Mouse (Mus musculus) hindbrain, embryonic 10.5 days (tissue): ENCODE results near the gene Gm28372. TPM values are rescaled to one million over a fixed set of nuclear protein-coding genes. Genes with fewer than 3 reads are reported as not detected.

Source experiments
- DNase-seq: peaks from one replicate; pipeline ENCODE4 v3.0.0-alpha.2; 2017; ENCODE audit warnings: low spot score
- H3K27ac ChIP-seq: fragments of 300-500 bp; sonication (generic); 2 replicates; pipeline ENCODE4 v1.5.1; 2016; ENCODE audit warnings: mild to moderate bottlenecking, moderate library complexity
- H3K27me3 ChIP-seq: fragments of 300-500 bp; sonication (generic); 2 replicates; pipeline ENCODE4 v1.6.1; 2016; ENCODE audit warnings: mild to moderate bottlenecking; ENCODE audit not compliant: poor library complexity, insufficient read depth, severe bottlenecking
- H3K36me3 ChIP-seq: fragments of 300-500 bp; sonication (generic); 2 replicates; pipeline ENCODE4 v1.6.1; 2016; ENCODE audit warnings: mild to moderate bottlenecking, moderate library complexity
- H3K4me1 ChIP-seq: fragments of 300-500 bp; sonication (generic); replicated peaks from 2 replicates; pipeline ENCODE4 v1.6.1; 2016; ENCODE audit warnings: mild to moderate bottlenecking
- H3K4me3 ChIP-seq: fragments of 300-500 bp; sonication (generic); 2 replicates; pipeline ENCODE4 v1.5.1; 2016; ENCODE audit warnings: mild to moderate bottlenecking, moderate library complexity
- H3K9me3 ChIP-seq: fragments of 300-500 bp; sonication (generic); 2 replicates; pipeline ENCODE4 v1.6.1; 2016; ENCODE audit warnings: mild to moderate bottlenecking, moderate library complexity
- WGBS: fragments of 180-500 bp; shearing (Covaris S2); methylation state at CpG from one replicate; pipeline ENCODE4 v1.1.7; 2016; 5-methylcytosine and 5-hydroxymethylcytosine counted together
- polyA plus RNA-seq: library from polyadenylated mRNA; unstranded; fragments of >200 nt; fragmentation: Nextera tagmentation; extraction: Ambion mirVana; gene quantifications from 2 replicates; pipeline ENCODE4 v1.2.1, GENCODE M21; 2016

Gm28372 gene
- polyA plus RNA-seq, 1 experiment from 2014 or later: not detected

DNA sequence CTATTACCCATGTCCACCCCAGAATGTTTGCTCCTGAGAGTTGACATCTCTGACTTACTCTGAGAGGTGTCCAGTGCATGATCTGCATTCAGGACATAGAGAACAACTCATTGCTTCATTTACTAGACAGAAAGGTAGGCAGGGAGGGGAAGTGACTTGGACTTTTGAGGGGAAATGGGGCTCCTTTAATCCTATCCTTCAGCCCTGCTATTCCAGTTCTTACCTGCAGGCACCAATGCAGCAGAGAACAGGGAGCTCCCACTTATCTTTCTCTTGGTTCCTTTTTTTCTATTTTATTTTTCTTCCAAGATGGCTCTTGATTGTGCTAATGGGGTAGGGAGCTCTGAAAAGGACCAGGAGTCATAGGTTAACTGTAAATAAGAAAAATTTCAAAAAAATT lies 43.4 kb downstream of the Gm28372 start:
- no peak for DNase-seq
- Histone ChIP-seq H3K4me1 (peaks cover 38% of the 10 kb centered on the region), H3K27me3 (peaks cover 26% of the 10 kb centered on the region), H3K4me3 (no peak overlapping the region), H3K9me3 (no peaks in the 10 kb centered on the region), H3K27ac (no peak overlapping the region), H3K36me3 (peaks cover 29% of the 10 kb centered on the region)

DNA sequence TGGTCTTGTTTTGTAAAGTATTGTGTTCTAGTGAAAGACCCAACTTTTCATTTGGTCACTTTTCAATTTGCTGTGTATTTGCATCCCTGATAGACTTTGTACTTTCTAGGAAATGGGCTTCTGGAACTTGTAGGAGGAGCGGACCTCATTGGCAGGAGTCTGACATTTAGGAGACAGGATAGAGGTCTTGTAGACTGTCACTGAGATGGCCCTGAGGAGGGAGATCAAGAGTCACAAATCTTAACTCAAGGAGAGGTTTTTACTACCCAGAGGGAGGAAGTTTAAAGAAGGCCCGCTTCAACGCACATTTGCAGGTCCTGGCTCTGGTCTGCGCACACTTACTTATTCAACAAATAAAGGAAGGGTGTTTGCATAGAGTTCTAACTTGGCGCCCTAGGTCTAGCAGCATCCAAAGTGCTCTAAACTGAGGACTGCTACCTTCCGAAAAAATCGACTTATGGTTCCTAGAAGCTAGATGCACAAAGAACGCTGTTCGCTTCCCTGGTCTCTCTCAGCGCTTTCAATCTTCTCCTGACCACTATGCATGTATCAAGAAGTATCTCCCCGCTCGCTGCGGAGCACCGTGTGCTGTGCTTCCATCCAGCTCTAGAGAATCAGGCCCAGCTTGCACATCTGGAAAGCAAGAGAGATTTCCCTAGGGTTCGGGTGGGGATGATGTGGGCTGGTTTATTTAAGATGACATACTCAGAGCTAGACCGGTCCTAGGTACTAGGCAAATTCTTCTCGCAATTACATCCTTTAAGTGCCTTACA lies 44.2 kb downstream of the Gm28372 start:
- Histone ChIP-seq H3K36me3 (peaks cover 21% of the 10 kb centered on the region), H3K4me1 (peaks cover 38% of the 10 kb centered on the region), H3K4me3 (peak overlapping the region; percentile 94), H3K9me3 (no peaks in the 10 kb centered on the region), H3K27me3 (peaks cover 26% of the 10 kb centered on the region), H3K27ac (peak overlapping the region; percentile 94; the same call in 1 of the 2 replicates)
- peak; percentile 35 for DNase-seq
- 8% methylated on average over 17 of the region's 17 CpGs for WGBS

DNA sequence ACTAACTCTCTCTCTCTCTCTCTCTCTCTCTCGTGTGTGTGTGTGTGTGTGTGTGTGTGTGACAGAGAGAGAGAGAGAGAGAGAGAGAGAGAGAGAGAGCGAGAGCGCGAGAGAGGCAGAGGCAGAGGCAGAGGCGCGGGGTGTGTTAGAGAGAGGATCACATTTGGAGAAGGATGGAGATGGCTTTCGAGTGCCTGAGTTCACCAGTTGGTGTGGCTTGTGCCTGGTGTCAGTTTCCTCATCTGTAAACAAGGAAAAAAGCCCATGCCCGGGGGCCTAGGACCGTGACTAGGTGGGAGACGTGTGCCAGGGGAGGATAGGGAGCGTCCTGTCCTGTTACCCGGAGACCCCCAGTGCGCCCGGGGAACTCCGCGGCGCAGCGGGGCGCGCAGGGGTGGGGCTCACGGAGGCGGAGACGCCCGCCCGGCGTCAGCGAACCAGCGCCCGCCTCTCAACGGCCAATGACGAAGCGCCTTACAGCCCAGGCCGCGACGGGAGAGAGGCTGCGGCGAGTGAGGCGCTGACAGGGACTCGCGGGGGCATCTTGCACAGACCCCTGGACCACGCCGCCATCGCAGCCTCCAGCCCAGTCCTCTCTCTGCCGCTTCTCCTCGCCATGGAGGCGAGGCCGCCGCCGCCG lies 44.9 kb downstream of the Gm28372 start, which contains the start of gene Ptpra:
Ptpra (plus strand) TSS at position 485 of the 640 bp plus-strand sequence.
- H3K36me3 ChIP-seq: peaks cover 14% of the 10 kb centered on the region
- no peaks in the 10 kb centered on the region for H3K9me3 ChIP-seq
- peaks cover 38% of the 10 kb centered on the region for H3K4me1 ChIP-seq
- peak within 1 kb of the TSS; percentile 94 for H3K27ac ChIP-seq
- under 1% methylated on average over 50 of the region's 50 CpGs for WGBS
- peaks cover 26% of the 10 kb centered on the region for H3K27me3 ChIP-seq
- H3K4me3 ChIP-seq: peak within 1 kb of the TSS; percentile 94
- peak; percentile 93 for DNase-seq

- H3K27me3 ChIP-seq: peaks cover 26% of the 10 kb centered on the region
- H3K27ac ChIP-seq: peak overlapping the region; percentile 94
- H3K4me3 ChIP-seq: peak overlapping the region; percentile 94
- no peak for DNase-seq
- H3K36me3 ChIP-seq: peaks cover 9% of the 10 kb centered on the region; the same call in 1 of the 2 replicates
- H3K9me3 ChIP-seq: no peaks in the 10 kb centered on the region
- peaks cover 38% of the 10 kb centered on the region for H3K4me1 ChIP-seq
- under 1% methylated on average over 47 of the region's 47 CpGs for WGBS
Measured at GRCm38 (mm10) chr2:130450434-130450796, 45.4 kb downstream of the Gm28372 start.

DNA sequence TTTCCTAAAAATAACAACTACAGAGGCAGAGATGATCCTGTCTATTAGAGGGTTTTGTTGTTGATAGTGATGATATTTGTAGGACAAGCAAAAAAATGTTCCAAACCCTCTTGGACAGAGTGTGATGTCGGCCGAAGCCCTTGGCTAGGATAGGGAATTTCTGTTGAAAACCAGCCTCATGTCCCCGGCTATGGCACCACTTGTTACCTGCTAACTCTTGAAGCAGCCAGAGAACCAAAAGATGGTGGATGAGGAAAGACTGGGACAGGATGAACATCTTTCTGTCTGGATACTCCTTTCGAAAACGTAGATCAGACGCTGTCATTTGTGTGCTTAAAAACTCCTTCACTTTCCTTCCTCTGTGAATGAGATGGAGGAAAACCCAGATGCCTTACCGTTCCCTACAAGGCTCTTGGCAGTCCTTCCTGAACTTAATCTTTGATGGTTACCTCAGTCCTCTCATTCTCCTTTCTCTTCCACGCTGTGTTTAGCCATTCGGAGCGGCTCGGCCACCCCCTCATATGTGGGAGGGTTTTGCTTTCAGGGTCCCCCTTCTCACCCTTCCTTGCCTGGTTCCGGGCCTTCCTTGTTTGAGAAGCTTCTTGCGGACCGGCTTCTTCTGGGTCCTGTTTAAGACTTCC lies 46.2 kb downstream of the Gm28372 start:
- H3K27me3 ChIP-seq: peaks cover 26% of the 10 kb centered on the region
- H3K9me3 ChIP-seq: no peaks in the 10 kb centered on the region
- 74% methylated on average over 14 of the region's 14 CpGs for WGBS
- 0 out of 2 replicates have a peak, but pooled peaks cover 3% of the 10 kb centered on the region for H3K36me3 ChIP-seq
- H3K4me1 ChIP-seq: peaks cover 41% of the 10 kb centered on the region
- H3K27ac ChIP-seq: peak overlapping the region; percentile 94; the same call in 1 of the 2 replicates
- no peak for DNase-seq
- peak overlapping the region; percentile 94 for H3K4me3 ChIP-seq

GRCm38 (mm10) chr2:130451727-130452090 lies 46.7 kb downstream of the Gm28372 start:
- Histone ChIP-seq H3K27ac (no peak overlapping the region), H3K4me1 (peaks cover 41% of the 10 kb centered on the region), H3K27me3 (peaks cover 26% of the 10 kb centered on the region), H3K4me3 (peak overlapping the region; percentile 94), H3K9me3 (no peaks in the 10 kb centered on the region), H3K36me3 (0 out of 2 replicates have a peak, but pooled peaks cover 3% of the 10 kb centered on the region)
- WGBS: 86% methylated on average over 3 of the region's 3 CpGs
- no peak for DNase-seq

DNA sequence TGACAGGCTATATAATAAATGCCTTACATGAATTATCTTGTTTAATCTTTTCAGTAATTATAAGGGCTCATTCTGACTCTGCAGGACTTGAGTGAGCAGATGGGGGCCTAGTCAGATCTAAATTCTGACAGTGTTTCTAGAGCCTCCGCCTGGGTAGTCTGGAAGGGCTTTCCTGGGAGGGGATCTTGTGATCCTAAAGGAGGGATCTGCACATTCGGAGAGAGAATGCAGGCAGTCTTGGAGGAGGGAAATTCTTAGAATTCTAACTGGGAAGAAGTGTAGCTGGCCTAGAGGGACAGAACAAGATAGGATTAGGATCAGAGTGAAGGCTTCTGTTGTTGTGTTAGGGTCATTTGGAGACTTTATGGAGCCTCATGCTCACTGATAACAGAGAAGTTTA lies 47.2 kb downstream of the Gm28372 start:
- Histone ChIP-seq H3K27me3 (peaks cover 21% of the 10 kb centered on the region), H3K4me1 (peaks cover 41% of the 10 kb centered on the region), H3K27ac (no peak overlapping the region), H3K9me3 (no peaks in the 10 kb centered on the region), H3K4me3 (no peak overlapping the region), H3K36me3 (0 out of 2 replicates have a peak, but pooled peaks cover 3% of the 10 kb centered on the region)
- 72% methylated on average over 2 of the region's 2 CpGs for WGBS
- DNase-seq: no peak

- DNase-seq: no peak
- 80% methylated on average over 6 of the region's 6 CpGs for WGBS
- Histone ChIP-seq H3K27ac (no peak overlapping the region), H3K27me3 (peaks cover 11% of the 10 kb centered on the region), H3K9me3 (no peaks in the 10 kb centered on the region), H3K4me3 (no peak overlapping the region), H3K4me1 (peaks cover 41% of the 10 kb centered on the region), H3K36me3 (0 out of 2 replicates have a peak, but pooled peaks cover 3% of the 10 kb centered on the region)
Measured at GRCm38 (mm10) chr2:130453421-130453820, 48.4 kb downstream of the Gm28372 start.

DNA sequence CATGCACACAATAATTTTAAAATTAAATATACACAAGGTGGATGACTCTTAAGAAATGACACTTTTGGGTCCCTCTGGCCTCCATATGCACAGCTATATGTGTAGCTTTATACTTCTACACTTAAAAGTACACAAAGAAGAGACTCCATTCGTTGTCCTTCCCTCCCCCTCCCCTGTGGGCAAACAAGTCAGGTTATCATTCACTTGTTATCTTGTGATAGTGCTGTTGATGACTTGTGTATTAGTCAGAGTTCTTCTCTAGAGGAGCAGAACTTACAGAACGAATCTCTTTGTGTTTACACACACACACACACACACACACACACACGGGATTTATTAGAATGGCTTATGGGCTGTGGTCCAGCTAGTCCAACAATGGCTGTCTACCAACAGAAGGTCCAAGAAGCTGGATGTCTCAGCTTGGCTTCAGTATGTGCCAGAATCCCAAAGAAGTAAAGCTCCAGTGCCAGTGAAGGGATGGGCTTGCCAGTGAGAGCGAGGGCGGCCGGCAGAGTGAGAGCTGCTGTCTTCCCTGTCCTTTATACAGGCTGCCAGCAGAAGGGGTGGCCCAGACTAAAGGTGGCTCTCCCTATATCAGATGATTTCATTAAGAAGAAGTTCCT lies 49.8 kb downstream of the Gm28372 start:
- WGBS: 87% methylated on average over 6 of the region's 6 CpGs
- H3K4me1 ChIP-seq: peaks cover 32% of the 10 kb centered on the region
- H3K36me3 ChIP-seq: 0 out of 2 replicates have a peak, but pooled peaks cover 3% of the 10 kb centered on the region
- no peak overlapping the region for H3K4me3 ChIP-seq
- H3K27me3 ChIP-seq: no peaks in the 10 kb centered on the region
- no peak overlapping the region for H3K27ac ChIP-seq
- no peaks in the 10 kb centered on the region for H3K9me3 ChIP-seq
- DNase-seq: no peak

Other genes with a start within 250 kb of the Gm28372 start
- gene Snrpb, start 225.8 kb upstream of the Gm28372 start, polyA plus RNA-seq: 876 and 909 TPM in 2 replicates
- gene Tmc2, start 210.0 kb upstream of the Gm28372 start, polyA plus RNA-seq: not detected in 2 replicates
- 297 and 412 TPM in 2 replicates for gene Nop56, start 130.8 kb upstream of the Gm28372 start, polyA plus RNA-seq
- 126 and 130 TPM in 2 replicates for gene Idh3b, start 120.7 kb upstream of the Gm28372 start, polyA plus RNA-seq
- 0.95 and 0.98 TPM in 2 replicates for gene Ebf4, start 110.1 kb upstream of the Gm28372 start, polyA plus RNA-seq
- gene Cpxm1, start 7.7 kb upstream of the Gm28372 start, polyA plus RNA-seq: 49.3 and 56.7 TPM in 2 replicates
- 0.25 TPM in 1 of 2 replicates, not detected in the other for gene 1700020A23Rik, start within 50 bp of the Gm28372 start, polyA plus RNA-seq
- gene Tmem239, start 1.2 kb downstream of the Gm28372 start, polyA plus RNA-seq: not detected in 2 replicates
- gene Vps16, start 19.1 kb downstream of the Gm28372 start, polyA plus RNA-seq: 120 TPM in 2 replicates
- gene Pced1a, start 19.5 kb downstream of the Gm28372 start, polyA plus RNA-seq: 11.3 and 13.1 TPM in 2 replicates
- 86.7 TPM in 2 replicates for gene Ptpra, start 45.0 kb downstream of the Gm28372 start, polyA plus RNA-seq
- gene Mrps26, start 158.5 kb downstream of the Gm28372 start, polyA plus RNA-seq: 91.1 and 100 TPM in 2 replicates
- not detected in 2 replicates for gene Oxt, start 170.9 kb downstream of the Gm28372 start, polyA plus RNA-seq
- not detected in 2 replicates for gene Avp, start 177.3 kb downstream of the Gm28372 start, polyA plus RNA-seq
- 17.7 and 19.5 TPM in 2 replicates for gene Fastkd5, start 224.8 kb downstream of the Gm28372 start, polyA plus RNA-seq
- 19.4 and 19.8 TPM in 2 replicates for gene Ubox5, start 224.8 kb downstream of the Gm28372 start, polyA plus RNA-seq
- gene Lzts3, start 237.6 kb downstream of the Gm28372 start, polyA plus RNA-seq: 3.2 and 4.3 TPM in 2 replicates